Mouse (Mus musculus): ENCODE measurements around the gene Edf1.

Gene Edf1

GRCm38 (mm10) chr2:25583120-25583481 lies 25.5 kb downstream of the Edf1 start:
- DNase-seq, result no peak

- DNase-seq, result no peak
Measured at GRCm38 (mm10) chr2:25583571-25583970, 25.9 kb downstream of the Edf1 start.

DNA sequence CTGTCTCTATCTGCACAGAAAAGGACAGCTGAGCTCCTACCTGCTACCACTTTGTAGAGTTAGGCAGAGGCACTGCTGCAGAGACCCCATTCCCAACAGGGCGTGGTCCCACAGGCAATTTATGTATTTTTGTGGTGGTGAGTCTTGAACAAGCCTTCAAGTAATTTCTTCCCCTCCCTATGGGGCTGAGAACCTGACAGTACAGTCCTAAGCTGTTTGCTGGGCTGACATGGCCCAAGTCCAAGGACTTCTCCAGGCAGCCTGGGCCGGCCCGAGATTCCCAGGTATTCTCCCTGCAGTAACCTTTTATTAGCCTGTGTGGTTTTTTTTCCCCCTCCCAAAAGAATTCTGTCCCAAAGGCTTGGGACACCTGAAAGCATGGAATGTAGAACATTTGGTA lies 26.5 kb downstream of the Edf1 start:
- no peak for DNase-seq

GRCm38 (mm10) chr2:25584856-25585255 lies 27.2 kb downstream of the Edf1 start:
- no peak for DNase-seq

- DNase-seq, result no peak
Measured at GRCm38 (mm10) chr2:25585601-25586000, 28.0 kb downstream of the Edf1 start.

DNA sequence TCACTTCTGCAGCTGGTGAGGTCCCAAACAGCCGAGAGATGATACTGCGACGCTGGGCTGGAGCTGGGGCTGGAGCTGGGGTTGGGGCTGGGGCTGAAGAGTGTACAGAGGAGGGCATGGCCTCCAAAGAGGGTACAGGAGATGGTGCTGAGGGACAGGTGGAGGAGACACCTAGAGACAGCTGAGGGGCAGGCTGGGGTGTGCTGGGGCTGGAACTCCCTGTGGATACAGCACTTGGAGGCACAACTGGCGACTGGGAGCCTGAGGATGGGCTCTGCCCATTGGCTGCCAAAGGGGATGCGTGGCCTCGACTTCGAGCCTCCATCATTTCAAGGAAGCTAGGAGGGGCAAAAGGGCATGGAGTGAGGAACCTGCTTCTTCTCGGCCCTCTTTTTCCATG lies 29.6 kb downstream of the Edf1 start:
- no peak for DNase-seq

GRCm38 (mm10) chr2:25588227-25588907 lies 30.7 kb downstream of the Edf1 start:
- DNase-seq, result no peak

DNA sequence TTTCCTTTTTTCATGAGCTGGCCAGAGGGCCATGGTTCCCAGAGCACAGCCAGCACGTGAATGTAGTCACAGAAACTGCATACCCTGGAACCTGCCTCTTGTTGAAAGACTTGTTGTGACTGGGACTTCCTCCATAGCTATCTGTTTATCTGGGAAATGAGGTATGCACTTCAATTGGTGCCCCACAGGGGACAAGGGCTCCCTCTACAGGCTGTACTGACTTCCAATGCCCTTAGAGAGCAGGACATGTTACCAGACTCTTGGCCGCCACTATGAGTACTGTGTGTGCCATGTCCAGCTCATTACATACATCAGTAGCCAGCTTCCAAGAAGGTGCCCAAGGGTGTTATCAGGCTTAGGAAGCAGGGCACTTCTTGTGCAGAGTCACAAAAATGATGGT lies 34.2 kb downstream of the Edf1 start:
- peak in 1 of 2 experiments; percentile 39 for DNase-seq

- DNase-seq, result no peak
Measured at GRCm38 (mm10) chr2:25596765-25597510, 39.3 kb downstream of the Edf1 start.

- DNase-seq, result no peak
Measured at GRCm38 (mm10) chr2:25598749-25599148, 41.1 kb downstream of the Edf1 start.

DNA sequence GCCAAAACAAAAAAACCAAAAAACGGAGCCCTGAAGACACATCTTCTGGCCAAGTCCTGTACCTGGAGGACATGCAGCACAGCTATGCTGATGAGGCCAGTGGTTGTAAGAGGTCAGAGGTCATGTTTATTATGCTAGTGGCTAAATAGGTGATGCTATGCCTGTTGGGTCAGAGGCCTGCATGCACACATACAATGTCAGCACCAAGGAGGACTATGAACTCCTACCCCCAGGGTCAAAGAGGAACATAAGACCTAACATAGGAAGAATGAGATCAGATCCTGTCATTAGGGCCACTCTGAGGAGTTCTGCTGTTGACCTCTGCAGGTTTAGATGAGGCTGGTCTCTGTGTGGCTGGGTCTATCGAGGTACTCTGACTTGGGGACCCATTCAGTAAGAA lies 42.4 kb downstream of the Edf1 start:
- DNase-seq, result no peak

DNA sequence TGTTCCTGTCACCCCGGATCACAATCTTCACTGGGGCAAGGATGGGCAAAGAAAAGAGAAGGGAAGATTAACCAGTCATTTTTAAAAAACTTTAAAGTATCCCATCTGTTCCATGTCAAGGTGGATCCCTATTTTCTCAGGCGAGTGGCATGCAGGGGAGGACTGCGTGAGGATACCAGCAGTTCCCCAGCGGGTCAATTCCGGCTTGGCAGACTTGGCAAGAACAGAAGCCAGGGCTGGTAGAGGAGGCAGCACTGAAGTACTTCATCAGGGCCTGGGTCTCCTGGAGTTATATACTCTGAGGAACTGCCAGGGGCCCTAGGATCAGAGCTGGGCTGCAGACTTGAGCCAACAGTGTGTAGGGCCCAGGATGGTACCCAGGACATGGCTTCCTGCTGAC lies 44.9 kb downstream of the Edf1 start:
- no peak for DNase-seq

DNA sequence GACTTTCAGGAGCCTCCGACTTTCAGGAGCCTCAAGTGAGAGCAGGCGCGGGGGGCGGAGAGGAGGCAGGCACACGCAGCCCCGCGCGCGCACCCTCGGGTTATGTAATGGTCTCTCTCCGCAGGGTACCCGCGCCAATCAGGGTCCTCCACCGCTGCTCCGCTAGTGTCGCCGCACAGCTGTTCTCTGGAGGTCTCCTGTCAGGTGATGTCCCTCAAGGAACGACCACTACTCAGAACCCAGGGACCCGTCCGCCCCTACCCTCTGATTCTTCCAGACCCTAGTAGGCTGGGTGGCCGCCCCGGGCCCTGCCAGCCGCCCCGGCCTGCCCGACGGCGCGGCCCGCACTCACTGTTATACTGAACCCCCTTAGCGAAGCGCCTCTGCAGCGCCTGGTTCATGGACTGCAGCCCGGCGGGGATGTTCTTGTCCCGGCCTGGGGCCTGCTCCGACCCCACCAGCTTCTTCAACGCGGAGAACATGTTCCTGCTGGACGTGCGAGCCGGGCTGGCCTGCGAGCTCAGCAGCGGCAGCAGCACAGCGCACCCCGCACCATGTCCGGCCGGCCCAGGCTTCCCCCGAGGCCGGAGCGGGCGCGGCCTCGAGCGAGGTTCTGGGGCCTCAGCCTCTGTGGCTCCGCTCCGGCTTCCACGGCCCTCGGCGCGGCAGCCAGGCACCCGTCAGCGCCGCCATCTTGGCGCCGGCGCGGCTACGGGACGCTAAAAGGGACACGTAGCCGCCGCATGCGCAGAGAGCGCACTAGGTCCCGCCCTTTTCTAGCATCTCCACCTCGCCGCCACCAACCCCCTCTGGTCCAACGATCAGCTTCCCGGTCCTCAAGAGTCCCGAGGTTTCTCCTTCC lies 50.3 kb downstream of the Edf1 start, which contains the start of gene Rabl6:
Gene Rabl6 (minus strand): TSS at position 761 of the 862 bp plus-strand sequence.
- DNase-seq, result peak; percentile 92 to 93

DNA sequence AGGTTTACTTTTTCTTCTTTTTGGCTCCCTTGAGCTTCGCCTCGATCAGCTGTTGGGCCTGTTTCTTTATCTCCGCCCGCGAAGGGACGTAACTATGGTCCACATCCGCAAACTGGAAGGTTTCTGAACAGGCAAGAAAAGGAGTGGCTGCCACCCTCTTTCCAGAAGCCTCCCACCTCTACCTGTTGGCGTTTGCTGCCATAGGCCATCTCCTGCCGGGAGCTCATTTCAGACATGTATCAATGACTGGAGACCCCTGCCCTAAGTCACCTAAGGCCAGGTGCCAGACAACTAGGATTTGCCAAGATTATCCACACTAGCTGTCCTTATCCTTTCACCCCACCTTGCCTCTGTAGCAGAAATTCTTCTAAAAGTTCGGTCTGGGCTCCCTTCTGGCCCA lies 51.0 kb downstream of the Edf1 start:
- DNase-seq, result no peak
